Mouse (Mus musculus) left cerebral cortex, postnatal 10 days (tissue): ENCODE measurements around the gene Mamdc4. TPM values are rescaled to one million over a fixed set of nuclear protein-coding genes. Genes with fewer than 3 reads are reported as not detected.

Experiments
- DNase-seq, 2 experiments: peaks; one replicate each; pipeline ENCODE4 v3.0.0; 2021 to 2022; ENCODE audit warnings: low spot score in 2 of 2, mixed read lengths in 1 of 2; ENCODE audit errors: extremely low spot score in 1 of 2
- intact Hi-C: fragments of 180-260 bp; cut with DNase I; formaldehyde crosslinking; loops from one replicate; pipeline ENCODE4 v1.15.1; 2025
- total RNA-seq, 2 experiments: library from RNA; stranded (reverse); gene quantifications; 2 replicates each; pipeline ENCODE4 v1.2.3; 2021

Gene Mamdc4
- 1 to 10 TPM; 1.7 to 2.2 TPM for total RNA-seq

GRCm38 (mm10) chr2:25574579-25575431 lies at the start of gene Mamdc4, which contains the start of gene Phpt1:
TSS of gene Mamdc4 (minus strand) at chr2:25574845.
TSS of gene Phpt1 (minus strand) at chr2:25575224.
- intact Hi-C loops, result no loop called here
- peak; percentile 96 to 98 for DNase-seq

DNA sequence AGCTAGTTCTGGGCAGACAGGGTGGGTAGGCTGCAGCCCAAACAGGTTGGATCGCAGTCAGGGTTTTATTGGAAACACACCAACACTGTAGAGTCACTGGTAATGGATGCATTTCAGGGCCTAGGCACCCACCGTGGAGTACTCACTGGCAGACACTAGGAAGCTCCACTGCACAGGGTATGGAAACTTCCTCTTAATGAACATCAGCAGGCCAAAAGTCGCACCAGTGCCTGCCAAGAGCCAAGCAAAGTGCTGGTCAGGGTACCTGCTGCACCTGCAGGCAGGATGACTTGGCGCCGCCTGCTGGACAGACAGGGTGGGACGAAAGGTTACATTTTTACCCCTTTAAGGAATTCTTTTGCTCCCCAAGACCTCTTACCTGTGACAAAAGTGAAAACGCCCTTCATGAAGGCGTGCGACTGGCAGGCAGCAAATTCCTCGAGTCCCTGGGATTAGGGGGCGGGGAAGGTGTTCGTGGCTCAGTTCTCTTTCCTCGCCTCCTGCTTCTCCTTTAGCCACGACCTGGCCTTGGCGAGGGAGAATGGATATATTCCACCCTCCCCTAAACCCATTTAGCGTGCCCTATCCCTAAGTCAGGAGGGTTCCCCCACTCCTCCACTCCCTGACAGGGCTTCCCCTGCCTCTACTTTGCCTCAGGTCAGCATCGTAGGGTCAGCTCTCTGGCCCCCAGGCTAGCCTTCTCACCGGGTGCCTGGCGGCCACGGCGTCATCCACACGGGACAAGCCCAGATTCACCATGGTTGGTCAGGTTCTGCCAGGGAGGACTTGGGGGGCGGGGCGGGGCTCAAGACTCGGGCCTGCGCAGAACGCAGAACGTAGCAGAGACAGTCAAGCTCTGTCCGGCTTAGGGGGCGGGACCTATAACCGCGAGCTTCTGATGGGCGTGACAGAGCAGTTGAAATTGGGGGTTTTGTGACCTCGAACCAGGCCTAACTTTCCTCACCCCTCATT lies 46.9 kb upstream of the Mamdc4 start, which contains the start of gene Tmem141:
Gene Tmem141, minus strand, starts transcription at position 777 of the 972 bp plus-strand sequence.
- intact Hi-C loops, result no loop called here
- peak; percentile 83 to 94 for DNase-seq

- intact Hi-C loops, result no loop called here
- DNase-seq, result no peak
Observed at GRCm38 (mm10) chr2:25620852-25621228, 46.2 kb upstream of the Mamdc4 start.

DNA sequence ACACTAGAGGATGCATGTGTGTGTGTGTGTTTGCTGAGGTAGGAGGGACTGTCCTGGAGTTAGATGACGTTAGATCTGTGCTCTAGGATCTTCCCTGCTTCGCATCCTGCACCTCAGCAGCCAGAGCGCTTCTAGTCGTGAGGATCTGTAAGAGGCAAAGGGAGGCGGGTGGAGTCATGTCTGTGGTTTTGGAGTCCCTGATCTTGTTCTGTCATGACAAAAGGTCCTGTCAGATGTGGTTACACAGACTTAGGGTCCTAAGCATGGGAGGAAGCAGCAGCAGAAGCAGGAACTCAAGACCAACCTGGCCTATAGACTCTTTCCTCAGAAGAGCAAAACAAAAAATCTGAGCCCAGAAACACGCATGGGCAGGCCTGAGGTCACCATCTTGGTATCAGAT lies 45.7 kb upstream of the Mamdc4 start:
- DNase-seq, result no peak
- intact Hi-C loops, result no loop called here

- no peak for DNase-seq
- intact Hi-C loops, result no loop called here
Observed at GRCm38 (mm10) chr2:25617578-25617977, 42.9 kb upstream of the Mamdc4 start, which contains the start of gene Ccdc183. TSS of gene Ccdc183 (minus strand) at chr2:25617678.

DNA sequence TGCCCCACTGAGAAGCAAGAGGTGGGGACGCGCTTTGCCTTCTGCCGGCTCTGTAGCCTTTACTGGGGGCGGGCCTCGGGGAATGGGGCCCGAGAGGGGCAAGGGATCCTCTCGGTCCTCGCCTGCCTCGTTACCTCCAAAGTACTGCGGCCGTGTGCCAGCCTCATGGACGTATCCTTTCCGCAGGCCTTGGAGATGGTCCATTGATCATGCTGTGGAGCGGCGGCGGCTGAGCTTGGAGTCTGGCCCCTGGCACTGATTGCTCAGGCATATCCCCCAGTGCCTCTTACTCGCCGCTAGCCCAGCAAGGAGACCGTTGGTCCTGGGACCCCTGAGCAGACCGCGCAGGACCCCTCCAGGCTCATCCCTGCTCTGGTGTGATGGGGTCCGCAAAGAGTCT lies 41.8 kb upstream of the Mamdc4 start:
- intact Hi-C loops, result no loop called here
- DNase-seq, result no peak

DNA sequence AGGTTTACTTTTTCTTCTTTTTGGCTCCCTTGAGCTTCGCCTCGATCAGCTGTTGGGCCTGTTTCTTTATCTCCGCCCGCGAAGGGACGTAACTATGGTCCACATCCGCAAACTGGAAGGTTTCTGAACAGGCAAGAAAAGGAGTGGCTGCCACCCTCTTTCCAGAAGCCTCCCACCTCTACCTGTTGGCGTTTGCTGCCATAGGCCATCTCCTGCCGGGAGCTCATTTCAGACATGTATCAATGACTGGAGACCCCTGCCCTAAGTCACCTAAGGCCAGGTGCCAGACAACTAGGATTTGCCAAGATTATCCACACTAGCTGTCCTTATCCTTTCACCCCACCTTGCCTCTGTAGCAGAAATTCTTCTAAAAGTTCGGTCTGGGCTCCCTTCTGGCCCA lies 34.0 kb upstream of the Mamdc4 start:
- no peak for DNase-seq
- intact Hi-C loops, result no loop called here

DNA sequence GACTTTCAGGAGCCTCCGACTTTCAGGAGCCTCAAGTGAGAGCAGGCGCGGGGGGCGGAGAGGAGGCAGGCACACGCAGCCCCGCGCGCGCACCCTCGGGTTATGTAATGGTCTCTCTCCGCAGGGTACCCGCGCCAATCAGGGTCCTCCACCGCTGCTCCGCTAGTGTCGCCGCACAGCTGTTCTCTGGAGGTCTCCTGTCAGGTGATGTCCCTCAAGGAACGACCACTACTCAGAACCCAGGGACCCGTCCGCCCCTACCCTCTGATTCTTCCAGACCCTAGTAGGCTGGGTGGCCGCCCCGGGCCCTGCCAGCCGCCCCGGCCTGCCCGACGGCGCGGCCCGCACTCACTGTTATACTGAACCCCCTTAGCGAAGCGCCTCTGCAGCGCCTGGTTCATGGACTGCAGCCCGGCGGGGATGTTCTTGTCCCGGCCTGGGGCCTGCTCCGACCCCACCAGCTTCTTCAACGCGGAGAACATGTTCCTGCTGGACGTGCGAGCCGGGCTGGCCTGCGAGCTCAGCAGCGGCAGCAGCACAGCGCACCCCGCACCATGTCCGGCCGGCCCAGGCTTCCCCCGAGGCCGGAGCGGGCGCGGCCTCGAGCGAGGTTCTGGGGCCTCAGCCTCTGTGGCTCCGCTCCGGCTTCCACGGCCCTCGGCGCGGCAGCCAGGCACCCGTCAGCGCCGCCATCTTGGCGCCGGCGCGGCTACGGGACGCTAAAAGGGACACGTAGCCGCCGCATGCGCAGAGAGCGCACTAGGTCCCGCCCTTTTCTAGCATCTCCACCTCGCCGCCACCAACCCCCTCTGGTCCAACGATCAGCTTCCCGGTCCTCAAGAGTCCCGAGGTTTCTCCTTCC lies 33.3 kb upstream of the Mamdc4 start, which contains the start of gene Rabl6:
Gene Rabl6, minus strand, starts transcription at position 761 of the 862 bp plus-strand sequence.
- intact Hi-C loops, result no loop called here
- DNase-seq, result peak; percentile 85 to 94

DNA sequence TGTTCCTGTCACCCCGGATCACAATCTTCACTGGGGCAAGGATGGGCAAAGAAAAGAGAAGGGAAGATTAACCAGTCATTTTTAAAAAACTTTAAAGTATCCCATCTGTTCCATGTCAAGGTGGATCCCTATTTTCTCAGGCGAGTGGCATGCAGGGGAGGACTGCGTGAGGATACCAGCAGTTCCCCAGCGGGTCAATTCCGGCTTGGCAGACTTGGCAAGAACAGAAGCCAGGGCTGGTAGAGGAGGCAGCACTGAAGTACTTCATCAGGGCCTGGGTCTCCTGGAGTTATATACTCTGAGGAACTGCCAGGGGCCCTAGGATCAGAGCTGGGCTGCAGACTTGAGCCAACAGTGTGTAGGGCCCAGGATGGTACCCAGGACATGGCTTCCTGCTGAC lies 27.9 kb upstream of the Mamdc4 start:
- intact Hi-C loops, result no loop called here
- DNase-seq, result no peak

- no peak for DNase-seq
- intact Hi-C loops, result no loop called here
Observed at GRCm38 (mm10) chr2:25600037-25600436, 25.4 kb upstream of the Mamdc4 start.

GRCm38 (mm10) chr2:25598749-25599148 lies 24.1 kb upstream of the Mamdc4 start:
- DNase-seq, result no peak
- intact Hi-C loops, result no loop called here

DNA sequence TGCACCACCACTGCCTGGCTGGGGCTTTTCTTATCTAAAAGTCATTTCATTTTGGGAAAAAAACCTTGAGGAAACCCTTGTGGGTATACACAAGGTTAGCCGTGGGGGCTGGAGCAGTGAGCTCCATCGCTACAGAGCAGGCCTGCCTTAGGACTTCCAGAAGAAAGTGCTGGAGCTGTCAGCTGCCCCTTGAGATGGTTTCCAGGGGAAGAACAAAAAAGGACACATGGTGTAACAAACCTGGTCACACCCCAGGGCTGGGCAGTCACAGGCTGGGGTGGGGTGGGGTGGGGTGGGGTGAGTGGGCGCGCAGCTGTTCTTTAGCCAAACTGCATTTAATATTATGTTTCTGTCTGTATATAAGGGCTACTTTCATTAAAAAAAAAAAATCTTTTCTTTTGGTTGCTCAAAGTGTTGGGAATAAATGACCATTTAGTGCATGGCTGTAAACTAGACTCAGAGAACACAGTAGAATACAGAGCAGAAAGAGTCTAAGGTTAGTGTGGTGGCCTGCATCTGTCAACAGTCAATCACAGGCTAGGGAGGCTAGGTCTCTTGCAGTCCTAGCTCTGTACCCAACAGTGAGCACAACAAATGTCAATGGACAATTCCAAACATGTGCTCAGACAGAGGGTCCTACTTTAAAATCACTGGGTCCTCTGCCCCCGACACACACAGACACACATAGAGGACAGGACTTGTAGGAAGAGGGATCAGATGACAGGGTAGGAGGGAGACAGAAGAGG lies 22.3 kb upstream of the Mamdc4 start:
- no peak for DNase-seq
- intact Hi-C loops, result no loop called here

DNA sequence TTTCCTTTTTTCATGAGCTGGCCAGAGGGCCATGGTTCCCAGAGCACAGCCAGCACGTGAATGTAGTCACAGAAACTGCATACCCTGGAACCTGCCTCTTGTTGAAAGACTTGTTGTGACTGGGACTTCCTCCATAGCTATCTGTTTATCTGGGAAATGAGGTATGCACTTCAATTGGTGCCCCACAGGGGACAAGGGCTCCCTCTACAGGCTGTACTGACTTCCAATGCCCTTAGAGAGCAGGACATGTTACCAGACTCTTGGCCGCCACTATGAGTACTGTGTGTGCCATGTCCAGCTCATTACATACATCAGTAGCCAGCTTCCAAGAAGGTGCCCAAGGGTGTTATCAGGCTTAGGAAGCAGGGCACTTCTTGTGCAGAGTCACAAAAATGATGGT lies 17.2 kb upstream of the Mamdc4 start:
- intact Hi-C loops, result no loop called here
- DNase-seq, result peak in 1 of 2 experiments; percentile 50

- DNase-seq, result peak in 1 of 2 experiments; percentile 19
Observed at GRCm38 (mm10) chr2:25588227-25588907, 13.7 kb upstream of the Mamdc4 start.

GRCm38 (mm10) chr2:25587290-25587689 lies 12.6 kb upstream of the Mamdc4 start:
- intact Hi-C loops, result no loop called here
- DNase-seq, result peak in 1 of 2 experiments; percentile 14

More at GRCm38 (mm10) chr2:25588227-25588907, 13.7 kb upstream of the Mamdc4 start:
- intact Hi-C loops, result no loop called here

GRCm38 (mm10) chr2:25585601-25586000 lies 11.0 kb upstream of the Mamdc4 start:
- peak in 1 of 2 experiments; percentile 37 for DNase-seq

DNA sequence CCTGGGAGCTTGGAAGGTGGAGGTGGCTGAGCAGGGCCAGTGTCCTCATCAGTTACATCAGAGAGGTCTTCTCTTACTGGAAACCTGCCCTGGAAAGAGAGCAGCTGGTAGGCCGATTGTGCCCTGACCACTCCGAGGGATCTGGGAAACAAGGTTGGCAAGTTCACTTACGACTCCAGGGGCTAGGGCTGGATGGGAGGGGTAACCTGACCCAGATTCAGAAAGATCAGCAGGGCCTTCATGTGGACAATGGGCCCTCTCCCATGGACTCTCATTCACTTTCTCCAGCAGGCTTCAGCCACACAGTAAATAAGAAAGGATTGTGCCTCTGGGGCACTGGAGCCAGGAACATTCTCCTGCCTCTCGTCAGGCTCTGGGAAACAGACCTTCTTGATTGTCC lies 10.2 kb upstream of the Mamdc4 start:
- intact Hi-C loops, result no loop called here
- peak in 1 of 2 experiments; percentile 17 for DNase-seq

More at GRCm38 (mm10) chr2:25585601-25586000, 11.0 kb upstream of the Mamdc4 start:
- intact Hi-C loops, result no loop called here
